Mouse (Mus musculus): ENCODE data around the gene Fam78b. TPM values are rescaled to one million over a fixed set of nuclear protein-coding genes. Genes with fewer than 3 reads are reported as not detected.

The Fam78b gene
- total RNA-seq, 2 experiments from 2014 or later: 24.6 to 27.9 TPM

DNA sequence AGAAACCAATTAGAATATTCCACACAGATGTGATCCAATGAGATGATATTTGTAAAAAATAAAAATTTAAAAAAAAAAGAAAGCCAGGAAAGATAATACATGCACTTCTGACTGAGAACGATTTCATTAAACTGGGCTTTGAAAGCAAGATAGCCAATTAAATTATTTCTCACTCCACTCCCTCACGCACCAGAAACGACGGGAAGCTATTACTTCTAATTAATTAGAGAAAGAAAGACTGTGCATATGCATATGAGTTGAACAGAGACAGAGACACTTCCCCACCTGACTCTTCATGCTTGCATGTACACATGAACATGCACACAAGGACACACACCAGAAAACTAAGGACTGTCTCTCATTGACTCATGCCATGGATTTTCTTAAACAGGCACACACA, 84.2 kb downstream of the Fam78b start:
- no peak for DNase-seq (ENCODE audit: extremely low spot score in 1 of 2, low spot score in 1 of 2)

DNA sequence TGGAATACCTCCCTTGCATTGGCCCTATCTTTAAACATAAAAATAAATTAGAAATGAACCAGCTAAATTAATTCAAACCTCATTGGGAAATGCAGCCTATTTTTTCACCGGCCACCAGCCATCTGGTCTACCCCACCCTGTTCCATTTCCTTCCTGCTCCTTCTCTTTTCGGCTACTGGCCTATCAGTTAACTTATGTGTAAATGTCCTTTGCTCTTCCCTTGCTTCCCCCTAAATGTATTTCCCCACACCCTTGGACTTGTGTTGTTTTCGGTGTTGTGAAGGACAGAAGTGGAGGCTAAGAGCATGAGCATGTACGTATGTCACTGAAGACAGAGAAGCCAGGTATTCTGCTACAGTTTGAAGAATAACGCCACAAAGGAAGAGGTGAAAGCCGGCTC, 89.2 kb downstream of the Fam78b start:
- DNase-seq (ENCODE audit: extremely low spot score in 1 of 2, low spot score in 1 of 2): no peak

DNA sequence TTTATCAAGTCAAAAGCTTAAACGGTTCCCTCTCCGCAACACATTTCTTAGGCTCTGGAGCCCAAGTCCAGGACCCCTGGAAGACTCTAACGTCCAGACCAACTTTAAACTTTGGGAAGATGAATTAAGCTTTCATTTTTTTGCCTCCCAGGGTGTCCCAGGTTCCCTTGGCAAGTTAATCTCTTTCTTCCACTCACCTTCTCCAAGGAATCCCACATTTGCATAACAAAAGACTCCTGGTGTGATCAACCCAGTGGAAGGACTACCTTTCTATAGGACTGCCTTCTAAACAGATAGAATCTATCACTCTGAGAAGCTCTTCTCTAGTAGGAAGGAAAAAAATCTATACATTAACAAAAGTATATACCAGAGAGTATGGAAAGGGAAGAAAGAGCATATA, 92.3 kb downstream of the Fam78b start:
- no peak for DNase-seq (ENCODE audit: extremely low spot score in 1 of 2, low spot score in 1 of 2)

DNA sequence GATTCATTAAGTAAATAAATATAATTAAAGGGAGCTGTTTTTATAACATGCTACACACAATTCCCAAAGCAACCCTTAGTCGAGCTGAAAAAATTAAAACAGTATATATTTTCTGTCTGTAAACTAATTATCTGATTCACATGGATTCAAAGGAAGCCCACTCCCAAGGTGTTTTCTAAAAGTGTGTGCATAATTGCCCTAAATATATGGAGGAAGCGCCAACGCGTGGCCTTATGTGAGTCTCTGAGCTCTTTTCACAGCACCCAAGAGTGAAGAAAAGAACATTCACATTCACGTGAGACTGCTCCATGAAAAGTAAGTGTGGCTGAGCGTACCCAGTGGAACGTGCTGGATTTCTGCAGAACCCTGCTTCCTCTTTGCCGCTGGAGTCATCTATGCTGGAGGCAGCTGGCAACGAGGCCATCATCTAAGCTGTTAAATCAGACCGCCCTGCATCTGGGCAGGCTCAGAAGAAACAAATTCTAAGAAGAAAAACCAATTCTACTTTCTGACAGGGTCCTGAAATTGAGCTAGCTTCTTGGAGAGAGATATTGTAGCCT, 93.5 kb downstream of the Fam78b start:
- no peak for DNase-seq (ENCODE audit: extremely low spot score in 1 of 2, low spot score in 1 of 2)

DNA sequence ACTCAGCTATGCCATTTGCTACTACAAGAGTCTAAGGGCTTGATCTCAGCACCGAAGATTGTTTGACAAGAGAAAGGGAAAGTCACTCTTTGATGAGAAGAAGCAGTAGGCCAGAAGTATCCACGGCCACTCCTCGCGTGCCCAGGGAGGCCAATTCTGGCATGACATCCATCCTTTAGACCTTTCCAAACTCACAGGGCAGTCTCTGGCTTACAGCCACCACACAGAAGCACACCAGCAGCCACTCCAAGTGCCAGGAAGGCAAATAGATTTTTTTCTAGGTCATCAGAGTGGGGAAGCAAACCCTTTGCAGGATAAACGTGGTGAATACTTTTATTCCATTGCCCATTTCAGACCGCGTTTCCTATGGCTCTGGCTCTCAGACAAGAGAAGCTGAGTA, 97.5 kb downstream of the Fam78b start:
- DNase-seq (ENCODE audit: extremely low spot score in 1 of 2, low spot score in 1 of 2): no peak

DNA sequence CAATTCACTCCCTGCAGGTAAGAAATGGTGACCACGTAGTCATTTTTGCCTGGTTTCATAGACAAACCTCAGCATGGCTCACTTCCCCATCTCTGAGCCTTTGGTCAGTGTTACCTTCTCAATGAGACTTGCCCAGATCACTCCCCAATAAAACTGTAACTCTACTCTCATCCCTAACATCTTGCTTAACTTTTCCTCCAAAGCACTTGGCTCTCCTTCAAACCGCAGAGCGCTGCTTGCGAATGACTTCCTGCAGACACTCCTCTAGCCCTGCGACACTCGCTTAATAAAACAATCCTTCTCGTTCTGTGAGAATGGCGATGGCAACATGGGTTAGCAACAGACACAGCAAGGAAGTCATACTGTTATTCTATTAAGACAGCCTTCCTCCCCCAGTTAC, 100.8 kb downstream of the Fam78b start:
- DNase-seq (ENCODE audit: extremely low spot score in 1 of 2, low spot score in 1 of 2): no peak

DNA sequence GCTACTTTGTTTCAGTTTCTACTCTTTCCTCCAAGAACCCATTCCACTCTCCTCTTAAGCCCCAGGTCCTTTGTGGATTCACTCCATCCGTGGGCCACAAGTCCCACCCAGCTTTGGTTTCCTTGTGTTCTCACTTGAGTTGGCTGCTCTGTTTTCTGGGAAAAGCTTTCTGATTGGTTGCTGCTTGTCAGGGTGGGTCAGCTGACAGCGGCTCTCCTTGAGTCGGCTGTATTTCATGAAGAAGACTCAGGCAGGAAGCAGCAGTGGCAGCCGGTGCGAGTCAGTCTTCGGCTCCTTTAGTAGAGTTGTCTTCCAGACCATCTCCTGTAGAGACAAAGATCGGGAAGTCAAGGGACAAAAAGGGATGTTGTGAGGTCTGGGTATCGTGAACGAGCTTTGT, 101.3 kb downstream of the Fam78b start:
- no peak for DNase-seq (ENCODE audit: extremely low spot score in 1 of 2, low spot score in 1 of 2)

DNA sequence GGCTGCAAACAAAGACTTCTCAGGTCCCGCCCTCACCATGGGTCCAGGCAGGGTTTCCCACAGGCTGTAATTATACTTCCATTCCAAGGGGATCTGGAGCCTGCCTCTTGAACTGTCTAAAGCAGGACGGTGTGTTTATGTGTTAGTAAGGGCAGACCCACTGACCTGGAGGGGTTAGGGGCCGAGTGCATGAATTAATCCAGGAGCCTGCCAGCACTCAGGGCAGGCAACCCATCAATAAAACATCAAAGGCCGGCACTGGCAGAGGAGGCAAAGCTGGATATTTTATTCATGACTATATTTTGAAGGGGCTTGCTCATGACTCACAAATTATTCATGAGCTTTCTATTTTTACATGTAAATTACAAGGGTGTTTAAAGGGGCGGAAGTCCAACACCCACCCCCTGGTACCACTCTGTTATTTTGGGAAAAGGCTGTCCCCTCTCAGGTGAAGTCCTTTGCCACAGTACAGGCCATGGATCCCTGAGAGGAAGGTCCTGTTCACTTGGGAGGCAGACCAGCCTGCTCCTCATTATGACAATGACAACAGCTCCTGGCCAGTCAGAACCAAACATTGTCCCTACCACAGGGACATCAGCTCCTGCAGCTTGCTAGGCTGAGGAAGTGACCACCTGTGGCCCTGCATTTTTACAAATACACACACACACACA, 103.9 kb downstream of the Fam78b start:
- no peak for DNase-seq (ENCODE audit: extremely low spot score in 1 of 2, low spot score in 1 of 2)

DNA sequence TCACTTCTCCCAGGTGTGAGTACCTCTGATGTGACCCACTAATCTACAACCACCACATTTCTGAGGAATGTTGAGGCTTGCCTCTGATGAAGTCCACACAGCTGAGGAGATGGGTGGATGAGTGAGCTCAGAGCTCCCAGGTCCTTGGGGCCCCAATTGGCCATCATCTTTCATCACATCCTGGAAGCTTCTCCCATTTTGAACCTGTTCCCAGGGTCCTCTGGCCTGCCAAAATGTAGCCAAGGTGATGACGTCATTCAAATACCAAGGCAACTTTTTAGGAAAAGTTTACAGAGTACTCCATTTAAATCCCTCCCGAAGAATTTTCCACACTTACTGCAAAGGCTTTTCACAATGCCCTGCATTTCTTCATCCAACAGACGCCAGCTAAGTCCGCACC, 104.7 kb downstream of the Fam78b start:
- DNase-seq (ENCODE audit: extremely low spot score in 1 of 2, low spot score in 1 of 2): no peak

DNA sequence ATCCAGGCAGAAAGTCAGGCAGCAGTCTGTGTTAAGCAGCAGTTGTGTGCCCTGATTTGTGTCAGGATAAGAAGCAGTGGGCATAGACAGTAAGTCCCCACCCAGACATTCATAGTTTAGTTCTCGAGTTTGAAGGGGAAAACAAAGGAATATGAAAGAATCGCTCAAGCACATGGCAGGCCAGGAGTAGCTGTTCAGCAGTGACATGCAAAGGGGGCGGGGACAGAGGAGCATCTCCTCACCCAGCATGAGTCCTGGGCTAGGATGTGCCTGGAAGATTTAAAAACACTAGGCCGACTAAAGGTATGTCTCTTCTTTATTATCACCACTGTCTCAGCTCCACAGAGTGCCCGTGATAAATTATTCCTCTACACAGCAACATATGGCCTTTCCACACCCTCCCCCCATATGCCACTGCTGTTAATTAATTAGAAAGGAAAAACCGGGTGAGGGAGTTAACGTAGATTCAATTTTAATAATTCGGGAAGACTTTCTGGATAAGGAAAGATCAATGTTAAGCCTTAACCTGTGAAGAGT, 107.8 kb downstream of the Fam78b start:
- no peak for DNase-seq (ENCODE audit: extremely low spot score in 1 of 2, low spot score in 1 of 2)

DNA sequence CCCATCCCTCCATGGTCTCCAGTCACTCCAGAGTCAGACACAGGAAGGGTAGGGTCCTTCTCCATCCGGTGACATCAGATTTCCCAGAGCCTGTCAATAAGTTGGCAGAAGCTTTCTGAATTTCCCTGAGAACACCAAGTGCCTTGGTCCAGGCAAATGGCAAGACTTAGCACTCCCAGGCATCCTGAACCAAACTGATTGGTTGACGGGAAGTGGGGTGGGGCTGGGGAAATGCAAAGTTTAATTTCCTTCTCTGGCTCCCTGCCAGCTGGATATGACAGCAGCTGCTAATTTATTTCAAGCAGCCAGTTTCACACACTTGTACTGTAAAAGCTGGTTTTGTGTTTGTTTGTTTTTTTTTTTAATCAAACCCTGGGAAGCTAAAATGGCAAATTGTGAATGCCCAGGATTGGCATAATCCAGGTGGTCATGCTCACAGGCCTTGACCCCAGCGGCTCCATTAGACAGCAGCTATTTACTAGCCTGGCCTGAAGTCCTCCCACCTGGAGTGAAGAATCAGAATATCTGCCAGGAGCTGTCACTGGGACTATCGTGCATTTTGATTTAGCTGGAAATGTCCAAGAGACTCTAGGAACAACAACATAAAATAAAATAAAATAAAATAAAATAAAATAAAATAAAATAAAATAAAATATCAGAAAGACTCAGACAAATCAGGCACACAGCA, 113.3 kb downstream of the Fam78b start:
- DNase-seq (ENCODE audit: extremely low spot score in 1 of 2, low spot score in 1 of 2): no peak

DNA sequence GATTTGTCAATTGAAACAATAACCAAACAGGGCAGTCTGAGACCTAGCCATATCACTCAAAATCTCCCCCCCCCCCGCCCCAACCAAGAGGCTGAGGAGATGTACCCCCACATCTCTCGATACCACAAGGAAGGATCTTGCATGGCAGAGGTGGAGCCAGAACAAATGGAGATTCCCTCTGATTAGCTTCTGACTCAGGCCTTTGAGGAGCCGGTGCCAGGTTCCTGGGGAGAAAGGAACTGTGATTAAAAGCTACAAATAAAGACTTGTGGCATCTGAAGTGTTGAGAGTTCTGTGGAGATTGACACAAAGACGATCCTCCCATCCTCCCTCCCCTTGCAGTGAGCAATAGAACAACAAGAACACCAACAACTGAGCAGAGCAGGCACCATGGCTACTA, 113.9 kb downstream of the Fam78b start:
- no peak for DNase-seq (ENCODE audit: extremely low spot score in 1 of 2, low spot score in 1 of 2)

DNA sequence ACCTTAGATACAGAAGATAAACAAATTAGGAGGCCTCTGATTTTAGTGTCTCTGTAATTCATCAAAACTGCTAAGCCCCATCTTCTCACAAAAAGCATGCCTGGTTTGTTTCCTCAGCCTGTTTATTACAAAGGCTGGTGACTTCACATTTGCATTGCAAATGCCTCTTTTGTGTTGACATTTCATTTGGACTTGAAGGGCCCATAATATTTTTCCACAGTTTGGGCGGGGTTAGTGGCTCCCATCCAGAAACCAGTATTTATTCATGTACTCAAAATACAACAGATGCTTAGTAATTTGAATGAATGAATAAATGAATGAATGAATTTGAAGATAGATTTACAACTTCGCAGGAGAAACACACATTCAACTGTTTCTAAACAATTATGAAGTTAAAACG, 115.5 kb downstream of the Fam78b start:
- DNase-seq (ENCODE audit: extremely low spot score in 1 of 2, low spot score in 1 of 2): no peak

DNA sequence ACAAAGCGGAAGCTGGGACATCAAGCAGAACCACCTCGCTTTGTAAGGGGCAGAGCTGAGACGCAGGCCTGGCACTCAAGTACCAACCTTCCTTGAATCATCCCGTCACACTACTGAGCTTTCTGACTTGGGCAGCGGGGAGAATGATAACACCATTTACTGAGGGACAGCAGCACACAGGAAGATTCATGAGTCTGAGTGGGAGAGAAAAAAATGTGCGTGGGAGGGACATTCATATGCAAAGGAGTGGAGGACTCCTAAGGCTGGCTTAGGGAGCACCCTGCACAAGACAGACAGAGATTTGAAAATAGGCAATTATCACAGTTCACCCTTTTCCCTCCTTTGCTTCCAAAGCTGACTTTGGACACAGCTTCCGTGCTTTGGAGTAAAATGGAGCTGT, 117.8 kb downstream of the Fam78b start:
- no peak for DNase-seq (ENCODE audit: extremely low spot score in 1 of 2, low spot score in 1 of 2)

DNA sequence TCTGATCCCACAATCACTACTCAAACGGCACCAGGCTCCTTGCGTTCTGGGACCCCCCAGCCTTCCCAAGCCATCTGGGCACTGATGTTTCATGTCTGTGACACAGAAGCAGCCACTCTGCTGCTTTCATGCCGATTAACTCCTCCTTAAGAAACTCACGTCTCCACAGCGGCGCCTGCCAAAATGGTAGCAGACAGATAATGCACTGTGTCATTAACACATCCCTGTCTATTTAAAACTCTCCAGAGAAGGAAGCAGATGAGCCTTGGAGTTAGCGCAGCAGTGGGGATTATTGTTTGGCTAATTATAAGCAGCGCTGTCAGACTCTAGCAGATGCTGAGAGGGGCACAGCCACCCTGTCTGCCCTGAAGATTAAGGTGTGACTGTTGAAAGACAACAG, 118.2 kb downstream of the Fam78b start:
- DNase-seq (ENCODE audit: extremely low spot score in 1 of 2, low spot score in 1 of 2): no peak

DNA sequence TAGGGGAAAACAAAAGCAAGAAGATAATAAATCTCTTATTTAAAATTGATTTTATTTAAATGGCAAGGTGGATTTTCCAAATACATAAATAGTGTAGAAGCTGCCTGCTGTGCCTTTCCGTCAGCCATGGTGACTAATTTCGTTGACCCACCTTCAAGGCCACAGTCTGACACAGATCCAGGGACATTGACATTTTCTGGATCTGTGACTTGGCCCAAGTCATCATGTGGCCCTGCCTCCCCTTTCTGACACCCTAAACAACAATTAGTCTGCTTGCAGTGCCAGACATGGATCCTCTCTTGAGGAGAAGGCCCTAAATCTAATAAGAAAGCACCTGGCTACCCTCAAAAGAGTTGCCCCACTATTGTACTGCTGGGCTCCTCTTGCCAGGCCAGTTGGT, 121.2 kb downstream of the Fam78b start:
- DNase-seq (ENCODE audit: extremely low spot score in 1 of 2, low spot score in 1 of 2): no peak

DNA sequence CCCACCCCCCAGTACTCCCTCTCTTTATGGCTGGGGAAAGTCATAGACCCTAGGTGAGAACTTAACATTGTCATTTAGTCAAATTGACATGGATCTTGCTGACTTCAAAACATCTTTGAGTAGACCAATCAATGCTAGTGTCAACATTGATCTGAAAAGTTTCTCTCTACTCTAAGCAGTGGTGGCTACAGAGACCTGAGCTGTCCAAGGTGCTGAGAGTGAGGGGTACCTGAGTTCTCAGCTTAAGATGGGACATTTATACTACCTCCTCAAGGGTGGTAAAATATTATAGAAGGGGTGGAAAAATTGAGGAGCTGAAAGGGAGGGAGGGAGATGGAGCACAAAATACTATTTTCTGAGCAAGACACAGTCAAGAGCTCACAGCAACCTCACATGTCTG, 122.3 kb downstream of the Fam78b start:
- DNase-seq (ENCODE audit: extremely low spot score in 1 of 2, low spot score in 1 of 2): no peak

DNA sequence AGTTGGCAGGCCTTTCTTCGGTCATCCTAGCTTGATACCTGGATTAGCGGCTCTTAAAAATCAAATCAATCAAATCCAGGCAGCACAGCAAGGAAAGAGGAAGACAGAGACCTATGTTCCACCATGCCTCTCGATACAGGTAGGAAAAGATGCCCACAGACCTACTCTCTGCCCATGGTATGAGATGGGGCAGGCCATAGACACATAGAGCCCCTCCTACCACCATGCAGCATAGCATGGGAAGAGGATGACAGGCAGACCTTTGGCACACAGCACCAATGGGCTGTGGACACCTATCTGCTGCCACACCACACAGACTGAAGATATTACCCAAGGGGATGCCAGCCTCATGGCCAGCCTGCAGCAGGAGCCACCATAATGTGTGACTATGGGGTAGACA, 124.7 kb downstream of the Fam78b start:
- no peak for DNase-seq (ENCODE audit: extremely low spot score in 1 of 2, low spot score in 1 of 2)

DNA sequence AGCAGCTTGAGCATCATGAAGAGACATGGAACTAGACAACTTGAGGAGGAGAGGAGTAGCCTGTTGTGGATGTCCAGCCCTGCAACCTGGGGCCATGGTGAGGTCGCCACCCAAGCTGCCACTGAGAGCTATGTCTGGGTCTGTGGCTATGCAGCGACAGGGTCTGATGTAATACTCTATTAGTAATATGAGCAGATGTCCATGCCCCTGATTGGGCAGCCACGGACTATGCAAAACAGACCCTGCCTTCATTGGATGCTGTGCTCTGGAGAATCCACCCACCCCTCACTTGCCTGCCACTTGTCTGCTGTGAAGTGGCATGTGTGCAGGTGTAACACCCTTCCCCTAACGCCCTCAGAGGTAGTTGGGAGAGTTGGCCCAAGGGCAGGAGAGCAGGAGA, 125.1 kb downstream of the Fam78b start:
- DNase-seq (ENCODE audit: extremely low spot score in 1 of 2, low spot score in 1 of 2): no peak

DNA sequence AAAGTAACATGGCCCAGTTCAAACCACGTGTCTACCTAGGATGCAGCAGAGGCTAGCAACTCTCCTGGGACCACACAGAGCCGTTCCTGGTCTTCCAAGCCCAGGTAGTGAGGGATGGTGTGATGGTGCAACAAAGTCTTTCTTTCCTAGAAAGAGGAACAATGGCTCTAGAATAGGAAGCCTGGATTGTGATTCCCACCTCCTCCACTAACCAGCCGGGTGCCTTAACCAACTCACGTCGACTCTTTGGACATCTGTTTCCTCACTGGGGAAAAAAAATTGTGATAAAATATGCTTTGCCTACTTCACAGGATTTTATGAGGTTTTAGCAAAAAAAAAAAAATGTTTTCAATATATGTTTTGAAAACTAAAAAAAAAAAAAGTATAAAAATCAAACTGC, 134.5 kb downstream of the Fam78b start:
- DNase-seq (ENCODE audit: extremely low spot score in 1 of 2, low spot score in 1 of 2): no peak

All from layer of hippocampus, postnatal 25 days (tissue).